Mouse (Mus musculus) c-Kit-positive CD71-positive TER-119-negative erythroid progenitor cells, embryonic 14.5 days (primary cell): ENCODE data around the gene Adh4.
"Not testable (repeated sequence)": the region's sequence is repeated elsewhere in the genome, so short reads cannot be mapped to it uniquely, and the experiment has no call there.

Source experiments
- DNase-seq: peaks from one replicate; pipeline ENCODE4 v3.0.0-alpha.2; 2013; ENCODE audit warnings: low read depth

The Adh4 gene

DNA sequence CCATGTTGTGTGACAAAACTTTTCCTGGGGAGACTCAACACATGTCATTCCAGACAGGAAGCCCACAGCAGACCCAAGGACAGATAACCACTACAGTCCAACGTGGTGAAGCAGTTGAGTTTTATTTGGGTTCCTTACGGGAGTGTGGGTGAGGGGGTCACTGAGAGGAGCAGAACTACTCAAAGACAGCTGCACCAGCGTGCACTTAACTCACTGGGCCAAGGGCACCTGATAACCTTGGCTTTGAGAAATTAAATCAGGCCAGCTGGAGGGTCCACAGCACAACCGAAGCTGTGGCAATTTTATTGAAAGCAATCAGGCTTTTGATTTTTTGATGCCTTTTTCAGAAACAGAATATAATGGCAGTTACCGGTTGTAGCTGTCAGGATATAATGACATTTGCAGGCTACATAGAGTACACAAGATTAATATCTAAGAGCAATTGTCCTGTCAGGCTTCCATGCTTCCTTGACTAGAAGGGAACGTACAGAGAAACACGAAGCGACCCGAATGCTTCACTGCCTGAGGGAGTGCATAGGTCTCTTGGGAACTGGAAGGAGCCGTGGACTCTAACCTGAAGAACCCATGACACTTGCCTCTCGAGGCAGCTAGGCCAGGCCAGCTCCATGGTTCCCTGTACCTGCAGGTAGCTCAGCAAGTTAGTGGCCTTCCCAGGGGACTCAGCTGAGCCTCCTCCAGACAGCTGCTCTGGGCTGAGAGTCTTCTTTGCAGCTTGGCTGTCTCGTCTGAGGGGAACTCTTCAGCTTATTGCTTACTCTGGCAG is 33.0 kb downstream of the Adh4 start:
- DNase-seq, result no peak

DNA sequence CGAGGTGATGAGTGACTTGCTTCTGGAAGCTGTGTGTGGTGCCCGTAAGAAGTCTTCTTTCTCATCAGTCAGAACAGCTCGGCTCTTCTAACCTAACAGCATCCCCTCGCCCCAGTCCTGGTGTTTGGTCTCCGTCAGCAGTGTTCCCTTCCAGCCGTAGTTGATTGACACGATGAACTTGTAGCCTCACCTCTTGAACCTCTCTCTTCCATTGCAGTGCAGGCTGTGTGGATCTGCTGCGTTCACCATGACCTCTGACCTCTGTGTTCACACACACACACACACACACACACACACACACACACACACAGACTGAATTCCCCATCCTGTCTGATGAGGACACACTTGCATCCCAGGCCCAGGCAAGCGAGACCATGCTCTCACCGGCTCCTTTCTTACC is 36.9 kb downstream of the Adh4 start:
- no peak for DNase-seq

DNA sequence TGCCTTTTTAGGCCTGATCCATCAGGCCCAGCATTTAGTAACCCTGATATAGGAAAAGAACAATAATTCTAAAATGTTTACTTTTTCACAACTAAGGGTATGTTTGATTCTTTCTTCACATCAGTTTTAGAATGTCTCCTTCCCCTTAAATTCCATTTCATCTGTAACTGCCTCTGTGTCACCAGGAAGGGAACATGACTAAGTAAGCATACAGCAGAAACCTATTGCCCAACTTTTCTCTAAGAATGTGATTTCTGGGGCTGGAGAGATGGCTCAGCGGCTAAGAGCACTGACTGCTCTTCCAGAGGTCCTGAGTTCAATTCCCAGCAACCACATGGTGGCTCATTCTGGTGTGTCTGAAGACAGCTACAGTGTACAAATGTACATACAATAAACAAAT is 39.0 kb downstream of the Adh4 start:
- no peak for DNase-seq

DNA sequence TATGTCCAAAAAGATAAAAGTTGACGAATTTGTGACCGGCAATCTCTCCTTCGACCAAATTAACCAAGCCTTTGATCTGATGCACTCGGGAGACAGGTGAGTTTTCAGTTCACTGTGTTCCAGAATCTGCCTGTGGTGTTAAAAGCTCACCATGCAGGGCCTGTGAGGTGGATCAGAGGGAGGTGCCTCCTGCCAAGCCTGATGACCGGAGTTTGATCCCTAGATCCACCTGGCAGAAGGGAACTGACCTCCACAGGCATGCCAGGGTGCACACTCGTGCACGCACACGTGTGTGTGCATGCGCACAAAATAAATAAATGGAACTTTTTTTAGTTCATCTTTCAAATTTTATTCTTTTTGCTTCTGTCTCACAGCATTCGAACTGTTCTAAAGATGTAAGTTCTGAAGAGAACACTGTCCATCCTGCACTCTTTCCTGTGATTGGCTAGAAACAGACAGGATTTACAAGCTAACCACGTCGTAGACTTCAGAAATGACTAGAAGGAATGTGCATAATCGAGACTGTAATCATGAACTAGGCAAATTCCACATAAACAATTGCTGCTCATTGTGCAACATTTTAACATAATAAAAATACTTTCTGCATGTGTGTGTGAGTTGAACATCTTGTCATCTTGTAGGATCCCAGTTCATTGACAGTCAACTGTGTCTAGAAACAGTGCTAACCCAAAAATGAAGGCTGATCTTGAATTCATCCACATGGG is 39.6 kb downstream of the Adh4 start:
- DNase-seq, result no peak

DNA sequence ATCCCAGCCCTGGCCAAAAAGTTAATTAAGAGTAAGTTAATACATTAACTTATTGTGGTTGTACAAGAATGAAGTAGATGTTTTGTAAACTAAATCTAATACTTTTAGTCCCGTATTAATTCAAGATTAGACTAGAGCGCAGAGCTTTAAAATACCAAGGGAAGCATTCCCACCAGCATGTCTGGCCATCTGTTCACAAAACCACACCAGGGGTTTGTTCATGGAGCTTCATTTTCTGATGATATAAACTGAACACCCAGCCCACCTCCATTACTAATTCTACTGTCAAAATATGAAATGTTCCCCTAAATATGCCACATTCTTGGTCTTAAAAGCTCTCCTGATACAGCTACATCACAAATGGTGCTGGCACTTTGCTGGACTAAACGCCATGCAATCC is 43.2 kb downstream of the Adh4 start:
- DNase-seq, result no peak

DNA sequence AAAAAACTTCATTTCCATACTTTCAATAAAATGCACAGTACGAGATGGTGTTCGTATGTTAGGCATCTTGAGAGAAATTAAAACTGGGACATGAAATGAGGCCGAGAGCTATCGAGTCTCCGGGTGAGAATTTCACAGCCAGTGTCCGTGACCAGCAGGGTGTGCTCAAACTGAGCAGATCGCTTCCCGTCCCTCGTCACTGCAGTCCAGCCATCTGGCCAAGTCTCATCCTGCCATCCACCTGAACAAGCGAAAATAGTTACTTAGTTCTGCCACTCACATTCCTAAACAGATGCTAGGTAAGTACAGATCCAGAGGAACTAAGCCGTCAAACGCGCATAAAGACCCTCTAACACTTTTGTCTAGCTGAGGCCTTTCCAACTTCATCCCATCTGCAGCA is 45.0 kb downstream of the Adh4 start:
- no peak for DNase-seq

DNA sequence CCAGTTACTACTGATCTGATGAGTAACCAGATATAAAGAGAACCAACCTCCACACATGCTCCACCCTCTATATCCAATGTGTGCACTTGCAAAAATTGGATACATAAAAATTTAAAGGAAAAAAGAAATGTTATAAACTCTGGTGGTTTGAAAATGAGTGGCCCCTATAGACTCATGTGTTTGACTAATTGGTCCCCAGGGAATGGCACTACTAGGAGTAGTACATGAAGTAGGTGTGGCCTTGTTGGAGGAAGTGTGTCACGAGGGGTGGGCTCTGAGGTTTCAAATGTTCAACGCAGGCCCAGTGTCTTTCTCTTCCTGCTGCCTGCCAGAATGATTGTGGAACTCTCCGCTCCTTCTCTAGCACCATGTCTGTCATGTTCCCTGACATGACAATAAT is 46.6 kb downstream of the Adh4 start:
- DNase-seq, result no peak

DNA sequence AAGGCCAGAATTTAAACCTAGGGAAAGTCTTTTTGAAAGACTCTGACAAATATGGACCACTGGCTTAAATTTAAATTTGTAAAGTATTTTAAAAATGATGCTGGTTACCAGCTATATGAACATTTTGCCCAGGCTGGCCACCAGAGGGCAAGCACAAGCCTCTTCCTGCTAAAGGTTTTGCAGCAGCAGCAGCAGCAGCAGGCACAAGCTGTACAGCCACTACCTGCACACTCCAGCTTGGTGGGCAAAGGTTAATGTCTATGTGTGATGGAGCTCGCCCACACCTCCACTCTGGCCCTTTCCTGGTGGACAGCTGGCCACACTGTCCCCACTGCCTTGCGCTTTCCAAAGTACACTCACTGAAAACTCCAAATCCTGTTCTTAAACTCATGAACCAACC is 47.9 kb downstream of the Adh4 start:
- DNase-seq, result no peak

DNA sequence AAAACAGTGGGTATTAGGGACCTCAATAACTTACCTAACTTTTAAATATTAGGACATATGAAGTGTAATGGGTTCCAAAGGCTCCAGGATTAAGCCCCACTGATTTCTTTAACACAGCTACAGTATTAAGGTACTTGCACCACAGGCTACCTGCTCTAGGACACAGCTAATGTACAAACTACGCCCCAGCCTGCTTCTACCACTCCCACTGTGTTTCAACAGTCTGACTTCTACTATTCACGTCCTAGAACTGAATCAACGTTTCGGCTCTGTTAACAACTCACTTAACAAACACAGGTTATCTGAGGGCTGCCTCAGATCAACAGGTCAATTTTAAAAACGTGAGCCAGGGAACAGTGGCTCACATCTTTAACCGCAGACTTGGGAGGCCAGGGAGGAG is 48.5 kb downstream of the Adh4 start:
- DNase-seq, result no peak

DNA sequence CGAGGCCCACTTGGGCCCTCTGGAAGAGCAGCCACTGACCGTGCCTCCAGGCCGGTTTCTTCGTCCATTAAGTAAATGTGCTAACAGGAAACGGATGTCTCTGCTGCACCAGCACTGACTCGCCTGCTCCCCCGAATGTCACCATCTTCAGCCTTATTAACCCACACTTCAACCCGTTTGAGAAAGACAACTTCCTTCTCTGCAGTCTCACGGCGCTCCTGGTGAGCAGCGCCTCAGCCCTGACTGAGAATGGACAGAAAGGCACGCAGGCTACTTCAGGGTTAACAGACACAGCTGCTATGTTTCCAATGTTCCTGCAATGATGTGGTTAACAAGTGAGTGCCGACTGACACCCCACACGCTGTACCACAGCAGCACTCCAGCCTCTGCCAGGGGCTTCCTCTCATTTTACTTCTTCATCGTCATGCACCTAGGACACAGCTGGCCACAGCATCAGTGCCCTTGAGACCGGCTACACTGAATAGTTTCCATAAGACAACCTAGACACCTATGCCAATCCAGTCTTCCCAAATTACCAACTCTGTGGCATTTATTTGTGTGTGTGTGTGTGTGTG is 49.4 kb downstream of the Adh4 start:
- no peak for DNase-seq

DNA sequence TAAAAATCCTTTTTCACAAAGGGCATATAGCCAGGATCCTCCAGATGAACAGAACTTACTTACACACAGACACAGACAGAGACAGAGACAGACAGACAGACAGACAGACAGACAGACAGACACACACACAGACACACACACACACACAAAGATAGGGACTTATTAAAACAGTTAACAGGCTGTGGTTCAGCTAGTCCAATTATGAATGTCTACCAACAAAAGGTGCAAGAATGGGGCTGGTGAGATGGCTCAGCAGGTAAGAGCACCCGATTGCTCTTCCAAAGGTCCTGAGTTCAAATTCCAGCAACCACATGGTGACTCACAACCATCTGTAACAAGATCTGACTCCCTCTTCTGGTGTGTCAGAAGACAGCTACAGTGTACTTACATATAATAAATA is 51.4 kb downstream of the Adh4 start:
- not testable (repeated sequence) for DNase-seq

DNA sequence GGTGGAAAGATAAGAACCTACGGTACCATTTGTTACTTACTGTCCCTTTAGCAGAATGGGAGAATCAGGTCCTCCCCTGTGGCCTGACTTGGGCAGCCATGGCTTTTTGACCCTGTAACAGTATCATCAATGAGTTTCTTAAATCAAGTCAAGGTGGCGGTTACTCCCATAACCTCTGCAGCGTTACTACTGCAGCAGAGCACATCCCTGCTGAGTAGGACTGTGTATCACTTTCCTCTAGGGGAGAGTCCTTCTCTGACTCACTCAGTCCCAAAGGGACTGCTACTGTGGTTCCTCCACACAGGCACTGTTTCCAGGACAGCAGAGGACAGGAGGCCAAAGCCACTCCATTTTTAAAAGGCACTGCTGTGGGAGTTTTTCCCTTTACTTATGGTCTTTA is 55.8 kb downstream of the Adh4 start:
- DNase-seq, result no peak

DNA sequence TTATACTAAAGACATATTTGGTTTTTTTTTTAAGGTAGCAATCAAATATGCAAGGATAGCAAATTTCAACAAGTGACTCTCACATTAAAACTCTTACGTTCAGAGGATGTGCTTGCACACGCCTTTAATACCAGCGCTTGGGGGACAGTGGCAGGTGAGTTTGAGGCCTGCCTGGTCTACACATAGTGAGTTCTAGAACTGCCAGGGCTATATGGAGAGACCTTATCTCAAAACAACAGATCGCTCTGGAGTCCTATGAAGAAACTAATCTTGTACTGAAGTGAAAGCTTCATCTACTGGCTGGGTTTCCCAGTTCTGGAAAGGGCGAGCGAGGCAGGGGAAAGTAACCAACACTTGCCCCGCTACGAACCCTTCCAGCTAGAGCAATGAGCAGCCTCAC is 64.2 kb downstream of the Adh4 start:
- no peak for DNase-seq
